Mouse (Mus musculus): ENCODE results near the gene Txlna. TPM values are rescaled to one million over a fixed set of nuclear protein-coding genes. Genes with fewer than 3 reads are reported as not detected.
A peak's percentile ranks its signal among the peaks of the same experiment; 100 is the strongest.

Txlna gene
- polyA plus RNA-seq, 1 experiment, result 70.8 TPM

- Histone ChIP-seq H3K36me3 (ENCODE audit: control insufficient read depth, insufficient read depth, low read length) (peaks cover 19% of the 10 kb centered on the region), H3K4me1 (replicated peaks; ENCODE audit: control insufficient read depth, insufficient read depth, low read length) (peaks cover 21% of the 10 kb centered on the region), H3K4me3 (ENCODE audit: control insufficient read depth, insufficient read depth, low read length) (no peak overlapping the region), H3K27ac (ENCODE audit: control insufficient read depth, insufficient read depth, low read length) (peak overlapping the region; percentile 44), H3K27me3 (ENCODE audit: control insufficient read depth, insufficient read depth, low read length) (no peaks in the 10 kb centered on the region)
- DNase-seq, result no peak
- WGBS, result 13% methylated on average over 6 of the region's 6 CpGs
- TF ChIP-seq POLR2A (IDR thresholded peaks at IDR 0.05; ENCODE audit: control insufficient read depth, extremely low read depth, insufficient read depth, low read length, poor library complexity) (no peak), CTCF (IDR thresholded peaks at IDR 0.05; ENCODE audit: borderline replicate concordance, control insufficient read depth, extremely low read depth, insufficient read depth, low read length, poor library complexity) (no peak)
These were observed 4.3 kb upstream of the Txlna start for GRCm38 (mm10) chr4:129645204-129645603.

GRCm38 (mm10) chr4:129641756-129642155, 891 bp upstream of the Txlna start:
- Histone ChIP-seq H3K4me3 (ENCODE audit: control insufficient read depth, insufficient read depth, low read length) (no peak overlapping the region), H3K27ac (ENCODE audit: control insufficient read depth, insufficient read depth, low read length) (no peak overlapping the region), H3K36me3 (ENCODE audit: control insufficient read depth, insufficient read depth, low read length) (peaks cover 21% of the 10 kb centered on the region), H3K27me3 (ENCODE audit: control insufficient read depth, insufficient read depth, low read length) (no peaks in the 10 kb centered on the region), H3K4me1 (replicated peaks; ENCODE audit: control insufficient read depth, insufficient read depth, low read length) (peaks cover 33% of the 10 kb centered on the region)
- 72% methylated on average over 5 of the region's 5 CpGs for WGBS
- no peak for DNase-seq
- no peak for TF ChIP-seq CTCF (IDR thresholded peaks at IDR 0.05; ENCODE audit: borderline replicate concordance, control insufficient read depth, extremely low read depth, insufficient read depth, low read length, poor library complexity)

GRCm38 (mm10) chr4:129640101-129640637, 696 bp downstream of the Txlna start:
- Histone ChIP-seq H3K27ac (ENCODE audit: control insufficient read depth, insufficient read depth, low read length) (peak overlapping the region; percentile 32; the same call in 1 of the 2 replicates), H3K36me3 (ENCODE audit: control insufficient read depth, insufficient read depth, low read length) (peaks cover 33% of the 10 kb centered on the region), H3K4me1 (replicated peaks; ENCODE audit: control insufficient read depth, insufficient read depth, low read length) (peaks cover 22% of the 10 kb centered on the region), H3K27me3 (ENCODE audit: control insufficient read depth, insufficient read depth, low read length) (no peaks in the 10 kb centered on the region), H3K4me3 (ENCODE audit: control insufficient read depth, insufficient read depth, low read length) (peak overlapping the region; percentile 60)
- TF ChIP-seq CTCF (IDR thresholded peaks at IDR 0.05; ENCODE audit: borderline replicate concordance, control insufficient read depth, extremely low read depth, insufficient read depth, low read length, poor library complexity) (no peak; the same call in 1 of the 2 replicates), POLR2A (IDR thresholded peaks at IDR 0.05; ENCODE audit: control insufficient read depth, extremely low read depth, insufficient read depth, low read length, poor library complexity) (no peak)
- 2% methylated on average over 17 of the region's 17 CpGs for whole genome bisulfite sequencing
- no peak for DNase-seq

- Histone ChIP-seq H3K4me1 (replicated peaks; ENCODE audit: control insufficient read depth, insufficient read depth, low read length) (peaks cover 13% of the 10 kb centered on the region), H3K27ac (ENCODE audit: control insufficient read depth, insufficient read depth, low read length) (no peak overlapping the region), H3K27me3 (ENCODE audit: control insufficient read depth, insufficient read depth, low read length) (no peaks in the 10 kb centered on the region), H3K36me3 (ENCODE audit: control insufficient read depth, insufficient read depth, low read length) (peaks cover 39% of the 10 kb centered on the region), H3K4me3 (ENCODE audit: control insufficient read depth, insufficient read depth, low read length) (no peak overlapping the region)
- TF ChIP-seq CTCF (IDR thresholded peaks at IDR 0.05; ENCODE audit: borderline replicate concordance, control insufficient read depth, extremely low read depth, insufficient read depth, low read length, poor library complexity) (no peak), POLR2A (IDR thresholded peaks at IDR 0.05; ENCODE audit: control insufficient read depth, extremely low read depth, insufficient read depth, low read length, poor library complexity) (no peak)
- DNase-seq, result no peak
- 92% methylated on average over 15 of the region's 15 CpGs for WGBS
These were observed 1.6 kb downstream of the Txlna start for GRCm38 (mm10) chr4:129639221-129639620.

GRCm38 (mm10) chr4:129633852-129634251, 7.0 kb downstream of the Txlna start:
- 95% methylated on average over 6 of the region's 6 CpGs for WGBS
- Histone ChIP-seq H3K4me1 (replicated peaks; ENCODE audit: control insufficient read depth, insufficient read depth, low read length) (no peaks in the 10 kb centered on the region), H3K27ac (ENCODE audit: control insufficient read depth, insufficient read depth, low read length) (no peak overlapping the region), H3K27me3 (ENCODE audit: control insufficient read depth, insufficient read depth, low read length) (no peaks in the 10 kb centered on the region), H3K36me3 (ENCODE audit: control insufficient read depth, insufficient read depth, low read length) (peaks cover 84% of the 10 kb centered on the region), H3K4me3 (ENCODE audit: control insufficient read depth, insufficient read depth, low read length) (no peak overlapping the region)
- DNase-seq, result no peak
- no peak for TF ChIP-seq CTCF (IDR thresholded peaks at IDR 0.05; ENCODE audit: borderline replicate concordance, control insufficient read depth, extremely low read depth, insufficient read depth, low read length, poor library complexity)
- no peak for TF ChIP-seq POLR2A (IDR thresholded peaks at IDR 0.05; ENCODE audit: control insufficient read depth, extremely low read depth, insufficient read depth, low read length, poor library complexity)

- 93% methylated on average over 12 of the region's 12 CpGs for WGBS
- Histone ChIP-seq H3K4me3 (ENCODE audit: control insufficient read depth, insufficient read depth, low read length) (no peak overlapping the region), H3K27ac (ENCODE audit: control insufficient read depth, insufficient read depth, low read length) (no peak overlapping the region), H3K36me3 (ENCODE audit: control insufficient read depth, insufficient read depth, low read length) (peaks cover 83% of the 10 kb centered on the region), H3K27me3 (ENCODE audit: control insufficient read depth, insufficient read depth, low read length) (no peaks in the 10 kb centered on the region), H3K4me1 (replicated peaks; ENCODE audit: control insufficient read depth, insufficient read depth, low read length) (no peaks in the 10 kb centered on the region)
- DNase-seq, result no peak
- TF ChIP-seq CTCF (IDR thresholded peaks at IDR 0.05; ENCODE audit: borderline replicate concordance, control insufficient read depth, extremely low read depth, insufficient read depth, low read length, poor library complexity), result no peak
- TF ChIP-seq POLR2A (IDR thresholded peaks at IDR 0.05; ENCODE audit: control insufficient read depth, extremely low read depth, insufficient read depth, low read length, poor library complexity), result no peak
These were observed 9.0 kb downstream of the Txlna start for GRCm38 (mm10) chr4:129631867-129632266.

- TF ChIP-seq CTCF (IDR thresholded peaks at IDR 0.05; ENCODE audit: borderline replicate concordance, control insufficient read depth, extremely low read depth, insufficient read depth, low read length, poor library complexity) (no peak), POLR2A (IDR thresholded peaks at IDR 0.05; ENCODE audit: control insufficient read depth, extremely low read depth, insufficient read depth, low read length, poor library complexity) (no peak)
- no peak for DNase-seq
These were observed 9.9 kb downstream of the Txlna start for GRCm38 (mm10) chr4:129630944-129631343.

More at GRCm38 (mm10) chr4:129630944-129631343, 9.9 kb downstream of the Txlna start:
- Histone ChIP-seq H3K27ac (ENCODE audit: control insufficient read depth, insufficient read depth, low read length) (no peak overlapping the region), H3K27me3 (ENCODE audit: control insufficient read depth, insufficient read depth, low read length) (no peaks in the 10 kb centered on the region), H3K36me3 (ENCODE audit: control insufficient read depth, insufficient read depth, low read length) (peaks cover 74% of the 10 kb centered on the region), H3K4me3 (ENCODE audit: control insufficient read depth, insufficient read depth, low read length) (no peak overlapping the region), H3K4me1 (replicated peaks; ENCODE audit: control insufficient read depth, insufficient read depth, low read length) (no peaks in the 10 kb centered on the region)
- WGBS, result 91% methylated on average over 4 of the region's 4 CpGs
